Mouse (Mus musculus): Measurements from ENCODE around the gene 4930513O06Rik. TPM values are rescaled to one million over a fixed set of nuclear protein-coding genes. Genes with fewer than 3 reads are reported as not detected.

Gene 4930513O06Rik
- polyA plus RNA-seq, 1 experiment, result not detected

DNA sequence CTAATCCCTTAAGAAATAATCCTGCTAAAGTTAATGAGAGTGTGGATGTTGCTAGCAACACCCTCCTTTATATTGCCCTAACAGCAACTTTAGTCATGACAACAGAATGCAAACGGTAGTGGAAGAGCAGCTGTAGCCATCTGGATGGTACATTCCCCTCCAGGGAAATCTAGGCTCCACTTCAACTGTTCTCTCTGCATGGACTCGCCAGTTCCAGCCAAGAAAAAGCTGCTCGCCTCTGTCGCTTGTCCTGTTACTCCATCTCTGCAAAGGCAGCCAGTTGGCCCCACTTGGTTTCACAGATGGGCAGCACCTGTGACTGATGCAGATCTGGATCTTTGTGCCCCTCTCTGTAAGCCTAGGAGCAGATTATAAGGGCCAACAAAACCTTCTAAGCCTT is 48.0 kb downstream of the 4930513O06Rik start:
- TF ChIP-seq CTCF (IDR thresholded peaks at IDR 0.05; ENCODE audit: borderline replicate concordance, insufficient read depth, low read length) (no peak), POLR2A (IDR thresholded peaks at IDR 0.05; ENCODE audit: low read depth, low read length) (no peak)
- H3K27ac ChIP-seq (ENCODE audit: insufficient read depth, low read length), result no peak overlapping the region
- H3K4me1 ChIP-seq (ENCODE audit: control insufficient read depth, insufficient read depth, low read length), result no peaks in the 10 kb centered on the region
- no peak overlapping the region for H3K4me3 ChIP-seq (ENCODE audit: insufficient read depth, low read length)

Other genes with a start within 250 kb of the 4930513O06Rik start
- gene Nrk, start 171.8 kb upstream of the 4930513O06Rik start, polyA plus RNA-seq (2011; ENCODE audit: insufficient read length, low read depth, missing spikeins), result 9.3 and 25.0 TPM in 2 replicates
- not detected in 2 replicates for gene Serpina7, start 1.0 kb upstream of the 4930513O06Rik start, polyA plus RNA-seq (2011; ENCODE audit: insufficient read length, low read depth, missing spikeins)
- not detected in 2 replicates for gene 4933428M09Rik, start 93.0 kb downstream of the 4930513O06Rik start, polyA plus RNA-seq (2011; ENCODE audit: insufficient read length, low read depth, missing spikeins)
- gene Mum1l1, start 123.8 kb downstream of the 4930513O06Rik start, polyA plus RNA-seq (2011; ENCODE audit: insufficient read length, low read depth, missing spikeins), result 11.8 and 16.5 TPM in 2 replicates
- gene Trap1a, start 247.4 kb downstream of the 4930513O06Rik start, polyA plus RNA-seq (2011; ENCODE audit: insufficient read length, low read depth, missing spikeins), result not detected in 2 replicates

All from embryonic fibroblast, embryonic 13.5 days (primary cell).